Mouse (Mus musculus): ENCODE results near the gene Zswim8. TPM values are rescaled to one million over a fixed set of nuclear protein-coding genes. Genes with fewer than 3 reads are reported as not detected.
A peak's percentile ranks its signal among the peaks of the same experiment; 100 is the strongest.
"Not testable (repeated sequence)": the region's sequence is repeated elsewhere in the genome, so short reads cannot be mapped to it uniquely, and the experiment has no call there.

Gene Zswim8
- polyA plus RNA-seq, 1 experiment from 2014 or later, result 31.8 TPM

DNA sequence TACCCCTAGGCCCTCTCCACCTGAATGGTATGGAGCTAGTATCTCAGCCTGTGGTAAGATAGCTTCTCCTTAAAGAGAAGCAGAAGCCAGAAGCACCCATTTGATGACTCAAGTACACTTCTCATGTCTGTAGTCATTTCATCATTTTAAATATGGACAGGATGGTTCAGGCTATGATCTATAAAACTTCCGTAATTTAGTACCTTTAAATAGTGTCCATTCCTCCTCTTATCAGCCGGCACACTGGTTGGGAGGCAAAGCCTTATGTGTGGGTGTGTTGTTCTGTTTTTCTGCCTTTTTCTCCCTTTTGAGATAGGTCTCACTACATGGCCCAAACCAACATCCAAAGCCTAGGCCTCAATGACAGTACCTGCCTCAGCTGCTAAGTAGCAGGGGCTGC lies 8.8 kb upstream of the Zswim8 start:
- H3K4me1 ChIP-seq (ENCODE audit: control insufficient read depth, insufficient read depth, low read length), result peaks cover 37% of the 10 kb centered on the region
- peak overlapping the region; percentile 35 for H3K9ac ChIP-seq (ENCODE audit: low read length)

DNA sequence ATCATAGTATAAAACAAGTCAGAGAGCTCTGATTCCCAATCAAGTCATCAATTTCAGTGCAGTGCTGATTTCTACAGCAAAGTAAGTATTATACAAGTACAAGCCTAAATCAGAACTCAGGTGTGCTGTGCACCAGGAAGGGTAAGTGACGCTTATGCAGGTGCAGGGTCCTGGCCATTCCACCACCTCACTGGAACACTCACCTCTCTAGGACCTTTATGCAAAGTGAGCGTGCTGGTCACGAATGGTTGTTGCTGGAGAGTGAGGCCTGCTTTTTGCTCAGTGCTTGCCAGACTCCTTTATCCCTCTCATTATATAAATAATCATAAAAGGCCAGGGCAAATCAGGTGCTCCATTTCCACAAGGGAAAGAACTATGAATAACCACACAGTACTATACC lies 7.0 kb upstream of the Zswim8 start:
- no peak overlapping the region for H3K4me3 ChIP-seq (ENCODE audit: low read depth, low read length)
- DNase-seq (ENCODE audit: low spot score) (no peak), ATAC-seq (no peak)
- peaks cover 43% of the 10 kb centered on the region for H3K4me1 ChIP-seq (ENCODE audit: control insufficient read depth, insufficient read depth, low read length)
- no peak overlapping the region for H3K9ac ChIP-seq (ENCODE audit: low read length)
- 87% methylated on average over 3 of the region's 3 CpGs for WGBS
- H3K36me3 ChIP-seq (ENCODE audit: control insufficient read depth, insufficient read depth, low read length), result peaks cover 29% of the 10 kb centered on the region; the same call in 1 of the 2 replicates
- H3K27me3 ChIP-seq (replicated peaks; ENCODE audit: control insufficient read depth, insufficient read depth, low read length), result no peaks in the 10 kb centered on the region
- H3K9me3 ChIP-seq (replicated peaks; ENCODE audit: control insufficient read depth, low read length), result no peaks in the 10 kb centered on the region
- H3K27ac ChIP-seq (ENCODE audit: low read depth, low read length), result no peak overlapping the region
- H3K4me2 ChIP-seq (ENCODE audit: low read length), result no peak overlapping the region

More for the DNA sequence above, 8.8 kb upstream of the Zswim8 start:
- Histone ChIP-seq H3K9me3 (replicated peaks; ENCODE audit: control insufficient read depth, low read length) (no peaks in the 10 kb centered on the region), H3K4me3 (ENCODE audit: low read depth, low read length) (no peak overlapping the region), H3K27ac (ENCODE audit: low read depth, low read length) (no peak overlapping the region), H3K27me3 (replicated peaks; ENCODE audit: control insufficient read depth, insufficient read depth, low read length) (no peaks in the 10 kb centered on the region), H3K36me3 (ENCODE audit: control insufficient read depth, insufficient read depth, low read length) (peaks cover 24% of the 10 kb centered on the region), H3K4me2 (ENCODE audit: low read length) (no peak overlapping the region; the same call in 1 of the 2 replicates)
- DNase-seq (ENCODE audit: low spot score), result no peak
- no peak for ATAC-seq
- 85% methylated on average over 2 of the region's 2 CpGs for WGBS

DNA sequence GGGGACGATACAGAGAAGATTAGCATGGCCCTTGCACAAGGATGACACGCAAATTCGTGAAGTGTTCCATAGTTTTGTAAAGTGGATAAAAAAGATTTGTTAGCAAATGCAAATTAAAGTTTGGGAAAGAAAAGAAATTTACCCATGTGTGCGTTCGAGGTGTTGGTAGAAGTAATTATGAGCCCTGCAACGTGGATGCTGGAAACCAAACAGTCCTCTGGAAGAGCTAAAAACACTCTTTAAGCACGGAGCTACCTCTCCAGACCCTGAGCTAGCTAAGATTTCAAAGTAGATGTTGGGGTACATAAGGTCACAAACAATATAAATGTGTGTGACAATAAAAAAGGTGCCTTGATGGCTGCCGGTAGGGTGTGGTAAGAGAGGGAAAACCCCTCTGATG lies 5.8 kb upstream of the Zswim8 start:
- Histone ChIP-seq H3K9me3 (replicated peaks; ENCODE audit: control insufficient read depth, low read length) (no peaks in the 10 kb centered on the region), H3K9ac (ENCODE audit: low read length) (peak overlapping the region; percentile 79; the same call in 1 of the 2 replicates), H3K4me1 (ENCODE audit: control insufficient read depth, insufficient read depth, low read length) (peaks cover 35% of the 10 kb centered on the region), H3K4me3 (ENCODE audit: low read depth, low read length) (peak overlapping the region; percentile 63; the same call in 1 of the 2 replicates), H3K27ac (ENCODE audit: low read depth, low read length) (no peak overlapping the region), H3K27me3 (replicated peaks; ENCODE audit: control insufficient read depth, insufficient read depth, low read length) (no peaks in the 10 kb centered on the region), H3K4me2 (ENCODE audit: low read length) (peak overlapping the region; percentile 70), H3K36me3 (ENCODE audit: control insufficient read depth, insufficient read depth, low read length) (peaks cover 32% of the 10 kb centered on the region; the same call in 1 of the 2 replicates)
- DNase-seq (ENCODE audit: low spot score) (no peak), ATAC-seq (no peak)
- WGBS, result 78% methylated on average over 8 of the region's 8 CpGs

DNA sequence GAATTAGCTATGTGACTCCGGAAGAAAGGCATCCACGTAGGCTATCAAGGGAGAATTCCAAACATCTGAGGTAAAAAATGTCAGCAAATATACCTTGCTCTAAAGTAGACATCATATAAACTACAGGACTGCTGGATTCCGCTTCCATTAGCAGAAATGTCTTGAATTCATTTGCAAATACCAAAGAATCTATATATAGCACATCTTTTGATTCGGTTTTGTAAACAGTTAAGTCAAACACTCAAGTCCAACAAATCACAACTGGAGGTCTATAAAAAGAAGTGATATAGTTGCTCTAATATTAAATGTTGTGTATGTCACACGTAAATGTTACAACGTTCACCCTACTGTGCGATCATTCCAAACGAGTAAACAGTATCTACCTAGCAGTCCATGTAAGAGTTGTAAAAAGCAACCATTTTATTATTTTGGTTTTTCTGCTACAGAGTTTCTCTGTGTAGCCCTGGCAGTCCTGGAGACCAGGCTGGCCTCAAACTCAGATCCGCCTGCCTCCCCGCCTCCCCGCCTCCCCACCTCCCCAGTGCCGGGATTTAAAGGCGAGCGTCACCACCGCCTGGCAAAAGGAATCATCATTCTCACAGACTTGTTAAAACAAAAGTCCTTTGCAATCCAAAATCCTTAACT lies 5.1 kb upstream of the Zswim8 start:
- H3K4me3 ChIP-seq (ENCODE audit: low read depth, low read length), result peak overlapping the region; percentile 63
- DNase-seq (ENCODE audit: low spot score) (no peak), ATAC-seq (peak; percentile 24)
- peaks cover 30% of the 10 kb centered on the region for H3K4me1 ChIP-seq (ENCODE audit: control insufficient read depth, insufficient read depth, low read length)
- H3K4me2 ChIP-seq (ENCODE audit: low read length), result peak overlapping the region; percentile 70
- H3K9me3 ChIP-seq (replicated peaks; ENCODE audit: control insufficient read depth, low read length), result no peaks in the 10 kb centered on the region
- peaks cover 32% of the 10 kb centered on the region; the same call in 1 of the 2 replicates for H3K36me3 ChIP-seq (ENCODE audit: control insufficient read depth, insufficient read depth, low read length)
- 15% methylated on average over 15 of the region's 15 CpGs for WGBS
- H3K27me3 ChIP-seq (replicated peaks; ENCODE audit: control insufficient read depth, insufficient read depth, low read length), result no peaks in the 10 kb centered on the region
- peak overlapping the region; percentile 87 for H3K27ac ChIP-seq (ENCODE audit: low read depth, low read length)
- H3K9ac ChIP-seq (ENCODE audit: low read length), result peak overlapping the region; percentile 79

DNA sequence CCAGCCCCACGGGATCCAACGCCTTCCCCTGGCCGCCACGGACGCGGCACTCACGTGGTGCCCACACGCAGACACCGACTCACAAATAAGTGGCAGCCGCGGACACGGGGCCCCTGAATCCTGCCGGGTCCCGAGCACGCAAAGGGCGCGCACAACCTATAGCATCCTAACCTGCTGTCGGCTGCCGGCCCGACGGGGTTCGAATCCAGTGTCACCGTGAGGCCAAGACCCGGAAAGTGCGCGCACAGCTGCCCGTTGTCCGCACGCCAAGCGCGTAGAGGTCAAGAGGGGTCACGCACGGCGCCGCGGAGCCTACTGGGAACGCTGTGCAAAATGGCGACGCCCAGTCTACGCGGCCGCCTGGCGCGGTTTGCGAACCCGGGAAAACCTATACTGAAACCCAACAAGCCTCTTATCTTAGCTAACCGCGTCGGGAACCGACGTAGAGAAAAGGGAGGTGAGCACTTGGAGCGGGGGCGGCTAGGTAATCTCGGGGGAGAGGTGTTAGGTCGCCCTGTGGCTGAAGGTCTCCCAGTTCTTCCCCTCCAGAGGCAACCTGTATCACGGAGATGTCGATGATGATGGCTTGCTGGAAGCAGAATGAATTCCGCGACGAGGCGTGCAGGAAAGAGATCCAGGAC lies 4.5 kb upstream of the Zswim8 start, which contains the start of gene Chchd1:
Gene Chchd1 (plus strand): TSS at position 266 of the 641 bp plus-strand sequence.
- H3K36me3 ChIP-seq (ENCODE audit: control insufficient read depth, insufficient read depth, low read length), result peaks cover 31% of the 10 kb centered on the region; the same call in 1 of the 2 replicates
- DNase-seq (ENCODE audit: low spot score) (peak; percentile 89), ATAC-seq (peak; percentile 67)
- no peaks in the 10 kb centered on the region for H3K9me3 ChIP-seq (replicated peaks; ENCODE audit: control insufficient read depth, low read length)
- peak within 1 kb of the TSS; percentile 87 for H3K27ac ChIP-seq (ENCODE audit: low read depth, low read length)
- peak within 1 kb of the TSS; percentile 70 for H3K4me2 ChIP-seq (ENCODE audit: low read length)
- WGBS, result under 1% methylated on average over 61 of the region's 61 CpGs
- H3K27me3 ChIP-seq (replicated peaks; ENCODE audit: control insufficient read depth, insufficient read depth, low read length), result no peaks in the 10 kb centered on the region
- peak within 1 kb of the TSS; percentile 79 for H3K9ac ChIP-seq (ENCODE audit: low read length)
- H3K4me1 ChIP-seq (ENCODE audit: control insufficient read depth, insufficient read depth, low read length), result peaks cover 28% of the 10 kb centered on the region
- H3K4me3 ChIP-seq (ENCODE audit: low read depth, low read length), result peak within 1 kb of the TSS; percentile 63

DNA sequence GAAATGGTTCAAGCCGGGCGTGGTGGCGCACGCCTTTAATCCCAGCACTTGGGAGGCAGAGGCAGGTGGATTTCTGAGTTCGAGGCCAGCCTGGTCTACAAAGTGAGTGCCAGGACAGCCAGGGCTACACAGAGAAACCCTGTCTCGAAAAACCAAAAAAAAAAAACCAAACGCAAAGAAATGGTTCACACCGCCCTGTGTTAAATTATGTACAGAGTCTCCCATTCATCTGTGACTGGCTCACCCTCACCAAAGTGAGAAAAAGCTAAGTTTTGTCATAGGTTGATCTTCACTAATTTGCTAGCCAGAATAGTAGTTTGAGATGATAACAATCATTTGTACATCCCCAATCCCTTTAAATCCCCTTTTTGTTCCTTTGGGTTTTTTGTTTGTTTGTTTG lies 3.9 kb upstream of the Zswim8 start:
- 9% methylated on average over 8 of the region's 8 CpGs for WGBS
- ATAC-seq; H3K27me3 ChIP-seq (replicated peaks; ENCODE audit: control insufficient read depth, insufficient read depth, low read length); DNase-seq (ENCODE audit: low spot score); H3K9me3 ChIP-seq (replicated peaks; ENCODE audit: control insufficient read depth, low read length): not testable (repeated sequence)
- H3K36me3 ChIP-seq (ENCODE audit: control insufficient read depth, insufficient read depth, low read length), result peaks cover 25% of the 10 kb centered on the region; the same call in 1 of the 2 replicates
- H3K4me2 ChIP-seq (ENCODE audit: low read length), result peak overlapping the region; percentile 70
- H3K4me1 ChIP-seq (ENCODE audit: control insufficient read depth, insufficient read depth, low read length), result peaks cover 22% of the 10 kb centered on the region
- H3K27ac ChIP-seq (ENCODE audit: low read depth, low read length), result peak overlapping the region; percentile 87
- H3K4me3 ChIP-seq (ENCODE audit: low read depth, low read length), result peak overlapping the region; percentile 63
- H3K9ac ChIP-seq (ENCODE audit: low read length), result peak overlapping the region; percentile 79

DNA sequence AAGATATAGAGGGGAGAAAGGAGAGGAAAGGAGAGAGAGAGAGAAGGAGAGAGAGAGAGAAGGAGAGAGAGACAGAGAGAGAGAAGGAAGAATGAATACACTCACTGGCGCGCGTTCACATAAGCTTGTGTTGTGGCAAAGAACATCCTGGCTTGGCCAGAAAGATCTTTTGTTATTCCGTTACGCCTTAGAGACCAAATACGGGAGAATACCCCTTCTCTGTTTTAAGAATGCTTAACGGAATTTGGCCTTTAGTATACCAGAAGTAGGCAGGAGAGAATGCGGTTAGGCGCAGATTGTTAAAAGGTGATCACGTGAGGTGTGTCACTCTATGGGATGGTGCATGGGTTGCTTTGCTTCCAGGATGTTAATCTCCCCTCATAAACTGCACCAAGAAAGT lies 887 bp downstream of the Zswim8 start:
- peaks cover 46% of the 10 kb centered on the region for H3K36me3 ChIP-seq (ENCODE audit: control insufficient read depth, insufficient read depth, low read length)
- WGBS, result 9% methylated on average over 10 of the region's 10 CpGs
- H3K9me3 ChIP-seq (replicated peaks; ENCODE audit: control insufficient read depth, low read length), result no peaks in the 10 kb centered on the region
- H3K4me3 ChIP-seq (ENCODE audit: low read depth, low read length), result peak overlapping the region; percentile 97
- H3K4me2 ChIP-seq (ENCODE audit: low read length), result peak overlapping the region; percentile 78
- ATAC-seq, result no peak
- no peaks in the 10 kb centered on the region for H3K27me3 ChIP-seq (replicated peaks; ENCODE audit: control insufficient read depth, insufficient read depth, low read length)
- DNase-seq (ENCODE audit: low spot score), result peak; percentile 11
- H3K27ac ChIP-seq (ENCODE audit: low read depth, low read length), result no peak overlapping the region
- peak overlapping the region; percentile 96 for H3K9ac ChIP-seq (ENCODE audit: low read length)
- H3K4me1 ChIP-seq (ENCODE audit: control insufficient read depth, insufficient read depth, low read length), result peaks cover 14% of the 10 kb centered on the region

DNA sequence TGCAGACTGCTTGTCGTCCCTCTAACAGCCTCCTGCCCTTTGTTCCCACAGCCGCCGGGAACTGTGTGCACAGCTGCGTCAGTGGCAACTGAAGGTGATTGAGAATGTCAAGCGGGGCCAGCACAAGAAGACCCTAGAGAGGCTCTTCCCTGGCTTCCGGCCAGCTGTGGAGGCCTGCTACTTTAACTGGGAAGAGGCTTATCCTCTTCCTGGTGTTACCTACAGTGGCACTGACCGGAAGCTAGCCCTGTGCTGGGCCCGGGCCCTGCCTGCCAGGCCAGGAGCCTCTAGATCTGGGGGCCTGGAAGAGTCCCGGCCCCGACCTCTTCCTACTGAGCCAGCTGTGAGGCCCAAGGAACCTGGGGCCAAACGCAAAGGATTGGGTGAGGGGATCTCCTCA lies 6.5 kb downstream of the Zswim8 start:
- Histone ChIP-seq H3K27ac (ENCODE audit: low read depth, low read length) (no peak overlapping the region), H3K4me3 (ENCODE audit: low read depth, low read length) (no peak overlapping the region), H3K4me1 (ENCODE audit: control insufficient read depth, insufficient read depth, low read length) (peaks cover 4% of the 10 kb centered on the region), H3K36me3 (ENCODE audit: control insufficient read depth, insufficient read depth, low read length) (peaks cover 85% of the 10 kb centered on the region), H3K9ac (ENCODE audit: low read length) (no peak overlapping the region), H3K9me3 (replicated peaks; ENCODE audit: control insufficient read depth, low read length) (no peaks in the 10 kb centered on the region), H3K4me2 (ENCODE audit: low read length) (no peak overlapping the region), H3K27me3 (replicated peaks; ENCODE audit: control insufficient read depth, insufficient read depth, low read length) (no peaks in the 10 kb centered on the region)
- ATAC-seq (no peak), DNase-seq (ENCODE audit: low spot score) (no peak)
- WGBS, result 89% methylated on average over 11 of the region's 11 CpGs

DNA sequence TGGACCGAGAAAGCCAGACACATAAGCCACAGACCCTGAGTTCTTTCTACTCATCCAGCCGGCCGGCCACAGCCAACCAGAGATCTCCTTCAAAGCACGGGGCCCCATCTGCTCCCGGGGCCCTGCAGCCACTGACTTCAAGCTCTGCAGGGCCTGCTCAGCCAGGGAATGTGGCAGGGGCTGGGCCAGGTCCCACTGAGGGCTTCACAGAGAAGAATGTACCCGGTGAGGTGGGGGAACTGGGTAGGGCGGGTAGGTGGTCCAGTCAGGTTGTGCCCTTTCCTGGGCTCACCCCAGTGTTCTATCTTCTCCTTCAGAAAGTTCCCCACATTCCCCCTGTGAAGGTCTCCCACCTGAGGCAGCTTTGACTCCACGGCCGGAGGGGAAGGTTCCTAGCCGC lies 11.1 kb downstream of the Zswim8 start:
- ATAC-seq, result no peak

More for the DNA sequence above, 11.1 kb downstream of the Zswim8 start:
- H3K4me2 ChIP-seq (ENCODE audit: low read length), result no peak overlapping the region
- 91% methylated on average over 10 of the region's 10 CpGs for WGBS
- DNase-seq (ENCODE audit: low spot score), result no peak
- no peak overlapping the region for H3K27ac ChIP-seq (ENCODE audit: low read depth, low read length)
- peaks cover 100% of the 10 kb centered on the region for H3K36me3 ChIP-seq (ENCODE audit: control insufficient read depth, insufficient read depth, low read length)
- no peak overlapping the region for H3K4me3 ChIP-seq (ENCODE audit: low read depth, low read length)
- no peaks in the 10 kb centered on the region for H3K4me1 ChIP-seq (ENCODE audit: control insufficient read depth, insufficient read depth, low read length)
- H3K27me3 ChIP-seq (replicated peaks; ENCODE audit: control insufficient read depth, insufficient read depth, low read length), result no peaks in the 10 kb centered on the region
- H3K9ac ChIP-seq (ENCODE audit: low read length), result no peak overlapping the region
- H3K9me3 ChIP-seq (replicated peaks; ENCODE audit: control insufficient read depth, low read length), result no peaks in the 10 kb centered on the region

All from forebrain, embryonic 14.5 days (tissue).